Mouse (Mus musculus): ENCODE data around the gene Bloc1s3.

Gene Bloc1s3

DNA sequence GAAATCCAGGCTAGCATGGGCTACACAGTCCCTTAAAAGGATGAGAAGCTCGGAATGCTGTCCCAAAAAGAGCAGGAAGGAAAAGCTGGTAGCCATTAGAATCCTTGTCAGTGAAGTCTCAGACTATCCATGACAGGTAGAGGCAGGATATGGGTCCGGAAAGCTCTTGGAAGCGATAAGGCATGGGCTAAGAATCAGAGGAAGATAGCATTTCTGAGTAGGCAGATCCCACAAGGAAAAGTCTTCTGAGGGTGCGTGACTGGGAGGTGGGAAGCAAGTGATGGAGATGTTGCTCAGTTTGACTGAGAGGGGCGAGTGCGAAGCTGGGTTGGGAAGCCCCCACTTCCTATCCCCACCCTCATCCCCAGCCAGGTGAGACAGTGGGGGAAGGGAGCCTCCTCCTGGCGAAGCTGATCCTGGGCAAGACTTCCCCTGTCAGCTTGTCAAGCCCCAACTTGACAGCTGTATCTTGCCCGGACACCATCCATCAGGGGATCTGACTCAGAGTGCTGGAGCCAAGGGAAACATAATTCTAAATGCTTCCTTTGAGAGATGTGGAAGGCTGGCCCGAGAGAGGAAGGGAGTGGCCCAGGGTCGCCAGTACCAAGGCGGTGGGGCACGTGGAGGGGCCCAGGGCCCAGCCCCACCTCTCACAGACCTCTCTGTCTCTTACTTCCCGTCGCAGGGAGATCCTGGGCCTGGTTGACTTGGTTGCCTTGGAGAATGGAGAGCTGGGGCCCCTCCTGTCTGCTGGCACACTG, 30.4 kb downstream of the Bloc1s3 start:
- no peak for DNase-seq (ENCODE audit: low read depth)

GRCm38 (mm10) chr7:19477084-19477483, 31.1 kb downstream of the Bloc1s3 start:
- DNase-seq (ENCODE audit: low read depth) = no peak

- no peak for DNase-seq (ENCODE audit: low read depth)
These were observed 34.2 kb downstream of the Bloc1s3 start for GRCm38 (mm10) chr7:19473875-19474443.

DNA sequence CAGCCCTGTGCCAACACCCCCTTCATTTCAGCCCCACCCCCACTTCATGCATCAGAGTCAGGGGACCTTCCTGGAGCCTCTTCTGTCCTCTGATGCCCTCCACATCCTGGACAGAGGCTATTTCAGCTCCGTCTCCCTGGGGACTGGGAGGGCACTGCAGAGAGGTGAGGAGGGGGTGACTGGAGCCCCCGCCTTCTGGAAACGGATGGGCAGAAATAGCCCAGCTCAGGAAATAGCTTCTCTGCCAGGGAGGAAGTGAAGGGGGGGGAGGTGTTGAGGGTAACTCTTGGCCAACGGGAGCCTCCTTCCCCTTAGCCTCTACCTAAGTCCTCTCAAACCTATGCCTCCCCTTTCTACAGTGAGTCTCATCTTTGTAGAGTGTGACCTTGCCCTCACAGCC, 35.8 kb downstream of the Bloc1s3 start:
- no peak for DNase-seq (ENCODE audit: low read depth)

DNA sequence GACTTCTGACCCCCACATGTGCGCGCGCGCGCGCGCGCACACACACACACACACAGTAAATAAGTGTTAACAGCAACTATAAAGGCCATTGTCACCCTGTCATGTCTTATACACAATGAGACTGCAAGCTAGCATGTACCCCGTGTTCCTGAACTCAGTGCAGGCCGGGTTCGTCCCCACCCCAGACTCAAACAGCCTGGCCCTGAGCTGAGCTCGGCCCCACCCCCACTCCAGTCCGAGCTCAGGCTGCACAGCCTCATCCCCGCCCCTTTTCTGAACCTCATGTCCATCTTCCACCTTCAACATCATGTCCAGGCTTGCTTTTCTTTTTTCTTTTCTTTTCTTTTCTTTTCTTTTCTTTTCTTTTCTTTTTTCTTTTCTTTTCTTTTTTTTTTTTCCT, 37.9 kb downstream of the Bloc1s3 start:
- no peak for DNase-seq (ENCODE audit: low read depth)

- DNase-seq (ENCODE audit: low read depth) = no peak
These were observed 38.8 kb downstream of the Bloc1s3 start for GRCm38 (mm10) chr7:19469404-19469803.

GRCm38 (mm10) chr7:19468279-19468678, 39.9 kb downstream of the Bloc1s3 start:
- no peak for DNase-seq (ENCODE audit: low read depth)

DNA sequence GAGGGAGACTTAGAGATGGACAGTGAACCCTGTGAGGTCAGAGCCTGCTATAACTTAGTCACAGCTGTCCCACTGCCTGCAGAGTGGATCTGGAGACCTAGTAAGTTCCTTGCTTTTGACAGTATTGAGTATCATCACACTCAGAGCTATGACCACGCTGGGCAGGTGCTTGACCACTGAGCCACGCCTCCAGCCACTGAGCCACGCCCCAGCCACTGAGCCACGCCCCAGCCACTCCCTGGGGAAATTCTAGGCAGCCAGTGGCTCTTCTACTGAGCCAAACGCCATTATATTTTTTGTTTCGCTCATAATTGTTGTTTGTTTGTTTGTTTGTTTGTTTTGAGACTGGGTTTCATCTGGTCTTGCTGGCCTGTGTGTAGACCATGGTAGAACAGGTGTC, 40.5 kb downstream of the Bloc1s3 start:
- no peak for DNase-seq (ENCODE audit: low read depth)

DNA sequence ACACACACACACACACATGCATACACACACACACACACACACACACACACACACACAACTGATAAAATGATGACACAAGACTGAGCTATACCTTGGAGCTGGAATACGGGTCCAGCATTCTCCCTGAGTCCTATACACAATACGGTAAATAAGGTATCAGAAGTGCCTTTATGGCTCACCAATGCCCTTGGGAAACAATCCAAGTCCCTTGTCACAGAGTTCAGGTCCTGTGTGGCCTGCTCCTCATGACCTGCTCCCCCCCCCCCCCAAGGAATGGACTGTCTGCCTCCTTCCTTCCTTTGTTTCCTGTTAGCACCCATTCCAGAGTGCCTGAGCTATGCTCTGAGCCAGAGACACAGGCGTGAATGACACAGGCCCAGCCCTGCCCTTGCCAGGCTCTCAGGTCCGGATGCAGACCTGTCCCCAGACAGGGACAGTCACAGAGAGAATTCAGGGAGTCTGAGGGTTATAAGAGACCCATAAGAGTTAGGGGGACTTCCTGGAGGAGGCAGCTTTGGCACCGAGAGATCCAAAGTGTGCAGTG, 41.5 kb downstream of the Bloc1s3 start:
- DNase-seq (ENCODE audit: low read depth) = no peak

GRCm38 (mm10) chr7:19464367-19465307, 43.5 kb downstream of the Bloc1s3 start:
- DNase-seq (ENCODE audit: low read depth) = no peak

DNA sequence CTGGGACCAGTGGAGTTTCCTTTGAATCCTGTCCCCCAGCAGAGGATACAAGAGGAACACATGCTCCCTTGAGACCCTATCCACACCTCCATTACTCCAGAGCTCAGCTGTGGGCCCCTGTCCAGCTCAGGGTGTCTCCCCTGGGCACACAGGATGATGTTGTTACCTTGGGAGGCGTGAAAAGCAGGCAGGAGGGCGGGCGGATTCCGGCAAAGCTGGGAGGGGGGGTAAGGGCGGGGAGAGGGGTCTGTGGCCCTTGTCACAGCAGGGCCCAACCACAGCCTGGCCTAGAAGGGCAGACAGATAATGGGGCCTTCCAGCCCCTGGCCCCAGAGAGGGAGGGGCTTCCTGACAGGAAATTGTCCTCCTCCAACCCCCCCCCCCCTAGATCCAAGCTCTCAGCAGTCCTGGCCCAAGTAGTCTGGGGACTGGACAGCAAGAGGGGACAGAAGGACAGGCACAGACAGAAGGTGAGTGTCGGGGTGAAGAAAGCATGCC, 45.2 kb downstream of the Bloc1s3 start, which contains the start of gene Exoc3l2:
Gene Exoc3l2 (plus strand): TSS at position 448 of the 498 bp plus-strand sequence.
- DNase-seq (ENCODE audit: low read depth) = no peak

GRCm38 (mm10) chr7:19462443-19462842, 45.7 kb downstream of the Bloc1s3 start:
- no peak for DNase-seq (ENCODE audit: low read depth)

DNA sequence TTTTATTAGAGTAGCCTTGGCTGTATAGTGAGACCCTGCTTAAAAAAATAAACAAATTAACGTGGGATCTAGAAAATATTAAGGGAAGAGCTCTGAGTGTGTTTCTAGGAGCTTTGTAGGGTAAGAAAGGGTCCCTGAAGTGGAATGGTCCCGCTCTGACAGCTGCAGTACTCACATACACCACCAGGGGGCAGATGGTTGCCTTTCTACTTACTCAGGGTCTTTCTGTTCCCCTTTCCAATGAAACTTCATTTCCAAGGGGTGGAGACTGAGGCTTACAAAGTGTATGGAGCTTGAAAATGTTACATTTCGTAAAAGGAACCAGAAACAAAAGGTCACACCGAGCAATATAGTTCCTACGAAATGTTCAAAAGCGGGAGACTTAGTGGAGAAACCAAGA, 46.7 kb downstream of the Bloc1s3 start:
- peak; percentile 39 for DNase-seq (ENCODE audit: low read depth)

DNA sequence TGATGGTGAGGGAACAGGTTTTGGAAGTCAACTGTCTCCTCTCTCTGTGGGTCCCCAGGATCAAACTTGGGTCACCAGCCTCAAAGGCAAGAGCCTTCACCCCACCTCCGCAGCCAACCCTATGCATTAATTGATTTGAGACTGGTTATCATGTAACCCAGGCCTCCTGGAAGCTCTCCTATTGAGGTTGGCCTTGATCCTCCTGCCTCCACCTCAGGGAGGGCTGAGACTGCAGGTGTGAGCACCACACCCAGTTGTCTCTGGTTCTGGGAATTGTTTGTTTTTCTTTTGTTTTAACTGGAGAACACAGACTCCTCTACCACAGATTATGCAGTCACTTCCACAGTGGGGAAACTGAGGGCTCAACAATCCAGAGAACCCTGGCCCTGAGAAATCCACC, 47.7 kb downstream of the Bloc1s3 start:
- DNase-seq (ENCODE audit: low read depth) = no peak

DNA sequence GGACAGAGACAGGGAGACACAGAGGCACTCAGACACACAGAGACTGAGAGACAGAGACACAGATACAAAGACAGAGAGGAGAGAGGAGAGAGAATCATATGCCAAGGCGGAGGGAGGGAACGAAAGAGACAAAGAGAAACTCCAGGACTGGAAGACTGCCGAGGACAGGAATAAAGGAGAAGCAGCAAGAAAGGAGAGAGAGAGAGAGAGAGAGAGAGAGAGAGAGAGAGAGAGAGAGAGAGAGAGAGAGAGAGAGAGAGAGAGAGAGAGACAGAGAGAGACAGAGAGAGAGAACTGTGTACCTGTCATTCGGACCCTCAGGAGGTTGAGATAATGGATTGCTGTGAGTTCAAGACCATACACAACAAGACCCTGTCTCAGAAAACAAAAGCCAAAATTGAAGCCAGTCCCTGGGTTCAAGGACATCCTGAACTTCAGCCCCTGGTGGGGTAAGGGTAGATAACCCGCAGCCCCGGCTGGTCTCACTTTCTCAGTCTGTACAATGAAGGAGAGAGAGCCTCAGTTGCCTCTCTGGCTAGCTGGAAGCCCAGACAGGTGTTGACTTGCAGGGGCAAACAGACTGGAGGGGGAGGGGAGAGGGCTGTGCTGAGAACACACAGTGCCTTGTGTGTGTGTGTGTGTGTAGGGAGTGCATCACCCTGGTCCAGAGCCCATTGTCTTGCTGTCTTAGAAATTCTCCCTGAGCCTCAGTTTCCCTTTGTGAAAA, 48.9 kb downstream of the Bloc1s3 start:
- no peak for DNase-seq (ENCODE audit: low read depth)

DNA sequence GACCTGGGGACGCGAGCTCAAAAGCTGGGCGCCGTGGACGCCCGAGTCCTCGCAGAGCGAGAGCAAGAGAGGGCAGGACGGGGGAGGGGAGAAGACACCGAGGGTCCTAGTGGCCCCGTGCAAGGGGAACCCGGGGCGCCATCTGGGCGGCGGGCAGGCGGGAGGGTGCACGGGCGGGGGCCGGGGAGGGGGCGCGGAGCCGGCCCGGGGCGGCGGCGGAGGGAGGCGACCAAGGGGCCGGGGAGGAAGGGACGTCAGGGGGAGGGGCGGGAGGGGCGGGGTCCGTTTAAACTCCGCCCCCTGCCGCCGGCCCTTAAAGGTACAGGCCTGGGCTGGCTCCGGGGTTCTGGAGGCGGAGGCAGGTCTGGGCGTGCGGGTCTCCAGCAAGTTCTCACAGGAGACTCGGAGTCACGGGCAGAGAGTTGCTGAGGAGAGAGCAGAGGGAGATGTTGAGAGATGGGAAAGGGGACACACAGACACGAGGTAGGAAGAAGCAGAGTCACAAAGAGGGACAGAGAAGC, 49.5 kb downstream of the Bloc1s3 start, which contains the start of gene Mark4:
Gene Mark4 (minus strand): TSS at position 231 of the 521 bp plus-strand sequence.
- peak; percentile 62 for DNase-seq (ENCODE audit: low read depth)

GRCm38 (mm10) chr7:19458072-19458486, 50.1 kb downstream of the Bloc1s3 start:
- DNase-seq (ENCODE audit: low read depth) = no peak

GRCm38 (mm10) chr7:19457414-19458071, 50.6 kb downstream of the Bloc1s3 start:
- no peak for DNase-seq (ENCODE audit: low read depth)

- DNase-seq (ENCODE audit: low read depth) = no peak
These were observed 51.5 kb downstream of the Bloc1s3 start for GRCm38 (mm10) chr7:19456628-19457027.

- DNase-seq (ENCODE audit: low read depth) = no peak
These were observed 52.2 kb downstream of the Bloc1s3 start for GRCm38 (mm10) chr7:19455819-19456495.

Data from c-Kit-positive CD71-positive TER-119-negative erythroid progenitor cells, embryonic 14.5 days (primary cell).